Mouse (Mus musculus): ENCODE results near the gene Fam187b.

Fam187b gene

GRCm38 (mm10) chr7:31008889-31009288 is 35.3 kb downstream of the Fam187b start:
- no peak for DNase-seq (ENCODE audit: low read depth)

DNA sequence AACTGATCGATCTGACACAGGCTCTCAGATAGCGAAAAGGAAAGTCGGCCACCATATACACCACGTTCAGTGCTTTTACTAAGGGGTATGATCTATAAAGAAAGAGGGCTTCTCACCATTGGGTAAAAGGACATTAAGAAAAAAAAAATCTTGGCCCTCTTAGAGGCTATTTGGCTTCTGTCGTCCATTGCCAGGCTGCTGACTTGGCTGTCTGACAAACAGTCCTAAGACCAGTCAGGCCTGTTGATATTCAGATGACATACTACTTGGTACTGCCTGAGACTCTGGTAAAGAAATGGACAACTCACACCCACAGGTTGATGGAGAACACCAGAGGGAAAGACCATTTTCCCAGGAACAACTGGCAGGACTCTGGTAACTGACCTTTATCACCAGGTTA is 39.4 kb downstream of the Fam187b start:
- no peak for DNase-seq (ENCODE audit: low read depth)

DNA sequence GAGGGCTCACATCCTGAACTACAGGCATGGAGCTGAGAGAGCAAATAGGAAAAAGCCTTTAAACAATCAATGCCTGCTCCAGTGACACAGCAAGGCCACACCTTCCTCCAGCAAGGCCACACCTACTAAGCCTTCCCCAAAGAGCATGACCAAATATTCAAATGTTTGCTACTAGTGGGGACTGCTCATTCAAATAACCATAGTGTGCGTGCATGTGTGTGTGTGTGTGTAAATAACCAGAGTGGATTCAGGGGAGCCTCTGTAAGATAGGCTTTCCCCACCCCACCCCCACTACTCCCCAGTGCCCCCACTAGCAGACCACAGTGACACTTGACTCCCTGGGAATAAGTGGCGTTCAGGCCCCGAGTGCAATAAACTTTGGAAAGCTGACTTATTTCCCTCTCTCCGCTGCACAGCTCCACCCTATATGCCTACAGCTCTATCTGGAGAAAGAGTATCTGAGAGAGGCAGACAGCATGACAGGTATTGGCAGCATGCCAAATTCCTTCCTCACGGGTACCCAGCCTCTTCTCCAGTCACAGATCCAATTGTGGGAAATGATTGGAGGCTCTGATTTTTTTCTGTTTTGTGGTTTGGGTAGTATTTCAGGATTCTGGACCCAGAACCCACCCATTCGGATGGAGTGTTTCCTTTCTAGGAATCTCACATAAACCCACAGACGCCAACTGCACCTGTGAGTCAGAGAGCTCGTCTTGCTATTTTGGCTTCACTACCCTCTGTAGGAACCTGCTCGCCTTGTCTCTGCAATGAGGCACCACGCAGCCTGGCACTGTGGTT is 43.7 kb downstream of the Fam187b start:
- DNase-seq (ENCODE audit: low read depth): peak; percentile 36

- DNase-seq (ENCODE audit: low read depth): no peak
These were observed 55.0 kb downstream of the Fam187b start for GRCm38 (mm10) chr7:31028609-31029008.

GRCm38 (mm10) chr7:31030717-31031116 is 57.1 kb downstream of the Fam187b start:
- no peak for DNase-seq (ENCODE audit: low read depth)

DNA sequence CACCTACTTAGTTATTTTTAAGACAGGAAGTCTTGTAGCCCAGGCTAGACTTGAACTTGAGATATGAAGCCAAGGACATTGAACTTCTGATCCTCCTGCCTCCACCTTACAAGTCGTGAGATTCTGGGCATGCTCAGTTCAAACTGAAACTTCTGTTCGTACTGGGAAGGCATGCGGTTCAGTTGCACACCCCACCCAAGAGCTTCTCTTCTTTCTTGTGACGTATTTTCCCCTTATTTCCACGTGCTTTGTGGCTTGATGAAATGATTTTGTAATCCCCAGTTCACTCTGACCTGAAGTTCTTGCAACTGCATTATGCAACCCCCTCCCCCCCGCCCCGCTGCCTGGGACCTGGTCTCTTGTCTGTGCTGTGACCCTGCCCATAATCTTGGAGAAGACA is 58.1 kb downstream of the Fam187b start:
- DNase-seq (ENCODE audit: low read depth): no peak

DNA sequence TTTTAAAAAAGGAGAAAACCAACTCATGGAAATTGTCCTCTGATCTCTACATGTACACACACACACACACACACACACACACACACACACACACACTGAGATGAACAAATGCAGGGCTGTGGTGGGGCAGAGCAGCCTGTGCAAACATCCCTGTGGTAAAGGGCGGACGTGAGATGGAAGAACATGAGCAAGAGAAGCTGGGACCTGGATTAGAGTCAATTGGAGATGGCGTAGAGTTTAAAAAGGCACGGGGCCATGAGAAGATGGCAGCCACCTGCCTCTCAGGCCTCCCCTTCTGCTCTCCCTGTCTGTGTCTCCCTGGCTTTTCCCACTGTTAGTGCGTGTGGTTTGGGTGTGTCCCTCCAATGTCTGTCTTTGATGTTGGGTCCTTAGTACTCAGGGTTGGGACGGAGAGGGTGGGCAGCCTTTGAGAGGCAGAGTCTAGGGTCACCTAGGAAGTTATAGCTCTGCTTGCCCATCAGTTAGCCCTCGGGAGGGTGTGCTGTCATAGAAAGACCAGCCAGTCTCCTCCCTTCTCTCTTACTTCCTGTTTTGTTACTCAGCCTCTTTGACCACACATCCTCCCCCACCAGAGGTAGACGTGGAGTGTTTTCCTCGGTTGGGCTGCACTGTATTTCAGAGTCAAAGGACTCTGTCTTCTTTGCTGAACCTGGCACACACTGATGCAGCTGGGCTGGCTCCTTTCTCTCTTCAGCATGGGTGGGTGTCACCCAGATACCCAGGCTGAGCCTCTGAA is 60.0 kb downstream of the Fam187b start:
- DNase-seq (ENCODE audit: low read depth): peak; percentile 66

DNA sequence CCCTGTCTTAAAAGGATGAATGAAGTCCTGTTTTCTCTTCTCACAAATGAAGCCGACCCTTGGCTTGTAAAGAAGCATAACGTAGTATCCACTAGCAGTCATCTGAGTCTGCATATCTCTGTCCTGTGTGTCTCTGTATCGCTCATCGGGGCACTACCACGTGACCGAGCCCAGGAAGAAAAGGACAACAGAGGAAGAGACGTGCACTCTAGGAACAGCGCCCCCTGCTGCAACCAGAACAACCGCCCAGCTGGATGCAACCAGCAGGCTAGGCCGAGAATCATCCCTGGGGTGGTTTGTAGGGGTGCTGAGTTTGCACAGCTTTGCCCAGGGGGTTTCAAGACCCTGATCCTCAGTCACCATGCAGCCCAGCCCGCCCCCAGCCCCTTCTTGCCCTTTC is 61.2 kb downstream of the Fam187b start:
- no peak for DNase-seq (ENCODE audit: low read depth)

GRCm38 (mm10) chr7:31035291-31035690 is 61.7 kb downstream of the Fam187b start:
- no peak for DNase-seq (ENCODE audit: low read depth)

- no peak for DNase-seq (ENCODE audit: low read depth)
These were observed 63.3 kb downstream of the Fam187b start for GRCm38 (mm10) chr7:31036917-31037316.

DNA sequence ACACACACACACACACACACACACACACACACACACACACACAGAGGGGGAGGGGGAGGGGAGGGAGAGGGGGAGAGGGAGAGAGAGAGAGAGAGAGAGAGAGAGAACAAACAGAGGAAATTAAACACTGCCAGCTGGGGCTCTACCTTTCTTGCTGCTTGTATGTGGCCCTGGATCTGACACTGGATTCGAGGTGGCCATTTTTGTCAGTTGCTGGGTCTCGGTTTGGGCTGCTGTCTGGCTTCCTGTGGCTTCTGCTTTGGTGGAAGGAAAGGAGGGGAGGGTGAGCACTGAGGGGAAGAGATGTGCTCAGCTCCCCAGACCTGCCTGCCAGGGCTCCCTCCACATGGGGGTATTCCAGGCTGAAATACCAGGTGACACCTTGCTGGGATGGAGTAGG is 64.1 kb downstream of the Fam187b start:
- no peak for DNase-seq (ENCODE audit: low read depth)

DNA sequence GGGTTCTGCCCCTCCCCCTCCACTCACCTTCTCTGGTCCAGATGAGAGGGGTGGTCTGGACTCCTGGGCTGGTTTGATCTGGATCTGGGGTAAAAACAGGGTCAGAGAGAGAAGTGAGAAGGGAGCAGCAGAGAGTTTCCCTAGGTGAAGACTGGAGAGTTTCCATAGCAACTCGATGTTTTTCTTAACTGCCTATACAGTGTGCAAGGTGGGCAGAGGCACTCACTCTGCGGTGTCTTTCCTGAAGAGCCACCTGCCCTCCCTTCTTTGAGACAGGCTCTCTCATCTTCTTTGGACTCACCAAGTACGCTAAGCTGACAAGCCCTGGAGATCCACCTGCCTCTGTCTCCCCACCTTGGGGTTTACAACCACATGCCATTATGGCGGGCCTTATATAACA is 65.4 kb downstream of the Fam187b start:
- DNase-seq (ENCODE audit: low read depth): no peak

Data from fibroblast of lung, adult 2 months (primary cell).